Mouse (Mus musculus) brain, embryonic 14.5 days (tissue): ENCODE results near the gene Nudcd3.

Experiments
- CTCF ChIP-seq: fragments of 200-500 bp; IDR thresholded peaks from 2 replicates; pipeline ENCODE4 v1.5.1; 2012; ENCODE audit warnings: inconsistent platforms, mild to moderate bottlenecking, moderate library complexity, borderline replicate concordance; ENCODE audit not compliant: insufficient read depth, insufficient read length; ENCODE audit errors: extremely low read depth
- POLR2A ChIP-seq: fragments of 200-500 bp; IDR thresholded peaks from 2 replicates; pipeline ENCODE4 v1.6.1; 2012; ENCODE audit warnings: mild to moderate bottlenecking, inconsistent platforms, borderline replicate concordance; ENCODE audit not compliant: poor library complexity, insufficient read depth, insufficient read length, severe bottlenecking; ENCODE audit errors: extremely low read depth

DNA sequence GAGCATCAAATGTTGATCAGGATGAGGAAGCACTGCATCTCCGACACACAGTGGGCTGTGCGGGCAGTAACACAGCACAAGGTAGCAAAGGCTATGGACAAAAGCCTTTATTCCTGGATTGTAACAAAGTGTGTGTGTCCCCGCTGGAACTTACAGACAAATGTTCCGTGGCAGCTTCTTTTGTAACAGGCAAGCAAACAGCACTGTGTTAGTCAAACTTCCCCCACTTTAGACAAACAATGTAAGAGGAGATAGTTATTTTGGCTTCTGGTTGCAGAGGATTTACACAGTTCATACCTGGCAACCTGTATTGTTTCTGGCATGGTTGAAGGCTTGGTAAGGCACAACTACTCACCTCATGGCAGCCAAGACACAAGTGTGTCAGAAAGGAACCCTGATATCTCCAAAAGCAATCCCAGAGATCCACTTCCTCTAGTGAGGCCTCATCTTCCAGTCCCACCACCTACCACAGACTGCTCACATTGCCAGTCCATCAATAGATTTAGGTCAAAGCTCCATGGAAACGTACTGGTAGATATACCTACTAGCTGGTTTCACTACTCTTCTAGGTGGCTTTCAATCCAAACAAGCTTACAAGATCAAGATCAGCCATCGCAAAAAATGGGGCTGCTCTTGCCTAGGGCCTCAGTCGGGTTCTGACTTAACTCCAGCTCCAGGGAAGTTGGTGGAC, 34.7 kb downstream of the Nudcd3 start:
- TF ChIP-seq POLR2A (no peak), CTCF (no peak)
